Mouse (Mus musculus): Measurements from ENCODE around the gene Klk1b26.
"Not testable (repeated sequence)": the region's sequence is repeated elsewhere in the genome, so short reads cannot be mapped to it uniquely, and the experiment has no call there.

DNA sequence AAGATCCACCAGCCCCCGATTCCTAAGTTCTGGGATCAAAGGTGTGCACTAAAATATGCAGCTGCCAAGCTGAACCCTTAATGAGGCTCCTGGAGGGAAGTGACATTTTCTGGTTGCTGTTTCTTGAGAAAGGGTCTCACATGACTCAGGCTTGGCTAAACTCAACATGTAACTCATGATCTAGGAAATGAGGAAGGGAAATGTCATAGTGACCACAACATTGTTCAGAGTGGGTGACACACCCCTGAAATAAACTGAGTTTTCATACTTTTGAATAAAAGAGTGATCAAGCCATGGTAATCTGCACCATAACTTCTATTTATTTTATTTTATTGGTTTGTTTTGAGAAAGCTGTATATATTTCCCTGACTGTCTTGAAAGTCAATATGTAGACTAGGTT, 17.1 kb upstream of the Klk1b26 start:
- TF ChIP-seq POLR2A (IDR thresholded peaks at IDR 0.05; ENCODE audit: borderline replicate concordance, extremely low read depth, low read depth, low read length); CTCF (IDR thresholded peaks at IDR 0.05; ENCODE audit: insufficient read depth, low read length): not testable (repeated sequence)
